Mouse (Mus musculus) erythroblast, adult 5-6 weeks (primary cell): ENCODE data around the gene Rhox4e. TPM values are rescaled to one million over a fixed set of nuclear protein-coding genes. Genes with fewer than 3 reads are reported as not detected.
"Not testable (repeated sequence)": the region's sequence is repeated elsewhere in the genome, so short reads cannot be mapped to it uniquely, and the experiment has no call there.

Source experiments
- ATAC-seq: replicated peaks from 2 replicates; pipeline ENCODE4 v1.8.0; 2016; ENCODE audit warnings: moderate number of reproducible peaks, mild to moderate bottlenecking, moderate TSS enrichment, inconsistent platforms; ENCODE audit not compliant: poor library complexity, low FRiP score, severe bottlenecking
- total RNA-seq, 2 experiments: library from RNA; stranded (forward) in 1 of 2; stranded (reverse) in 1 of 2; fragments of 150-400 nt in 1 of 2; fragments of 200-764, 138-1000 nt in 1 of 2; gene quantifications; 2 replicates each; pipeline versions ENCODE4 v1.2.3 to v1.2.4; 2015 to 2017; ENCODE audit warnings: low replicate concordance in 2 of 2

Gene Rhox4e
- not detected in 2 replicates for total RNA-seq (2015; ENCODE audit: low replicate concordance)
- not detected in 2 replicates for total RNA-seq (2017; ENCODE audit: low replicate concordance)

- ATAC-seq, result not testable (repeated sequence)
These were observed at the start of gene Rhox4e for GRCm38 (mm10) chrX:37557112-37557511. Rhox4e (plus strand) TSS chrX:37557412.

GRCm38 (mm10) chrX:37514059-37514458, 43.2 kb upstream of the Rhox4e start, which contains the start of gene Rhox4d:
Rhox4d (plus strand) TSS chrX:37514359.
- ATAC-seq, result not testable (repeated sequence)

GRCm38 (mm10) chrX:37530152-37530551, 27.1 kb upstream of the Rhox4e start, which contains the start of gene Rhox2e:
Rhox2e (plus strand) TSS chrX:37530452.
- ATAC-seq, result not testable (repeated sequence)

- not testable (repeated sequence) for ATAC-seq
These were observed 15.5 kb upstream of the Rhox4e start, which contains the start of gene Rhox3e for GRCm38 (mm10) chrX:37541719-37542118. Rhox3e (plus strand) TSS chrX:37542019.

GRCm38 (mm10) chrX:37571105-37571504, 13.9 kb downstream of the Rhox4e start, which contains the start of gene Rhox2f:
Rhox2f (plus strand) TSS chrX:37571405.
- ATAC-seq, result not testable (repeated sequence)

- not testable (repeated sequence) for ATAC-seq
These were observed 15.4 kb downstream of the Rhox4e start for GRCm38 (mm10) chrX:37572638-37573037.

- not testable (repeated sequence) for ATAC-seq
These were observed 23.5 kb downstream of the Rhox4e start, which contains the start of gene Rhox3f for GRCm38 (mm10) chrX:37580692-37581091. Rhox3f (plus strand) TSS chrX:37580992.

GRCm38 (mm10) chrX:37607604-37608003, 50.4 kb downstream of the Rhox4e start, which contains the start of gene Rhox4f:
Rhox4f (minus strand) TSS chrX:37607704.
- ATAC-seq, result not testable (repeated sequence)

Other genes starting within 250 kb of the Rhox4e start
- gene Rhox3a2, start 177.4 kb upstream of the Rhox4e start, total RNA-seq (2015; ENCODE audit: low replicate concordance), result not detected in 2 replicates
- gene Rhox3a2, start 177.4 kb upstream of the Rhox4e start, total RNA-seq (2017; ENCODE audit: low replicate concordance), result not detected in 2 replicates
- not detected in 2 replicates for gene Rhox4a2, start 166.6 kb upstream of the Rhox4e start, total RNA-seq (2015; ENCODE audit: low replicate concordance)
- gene Rhox4a2, start 166.6 kb upstream of the Rhox4e start, total RNA-seq (2017; ENCODE audit: low replicate concordance), result not detected in 2 replicates
- gene Rhox2b, start 145.3 kb upstream of the Rhox4e start, total RNA-seq (2015; ENCODE audit: low replicate concordance), result not detected in 2 replicates
- not detected in 2 replicates for gene Rhox2b, start 145.3 kb upstream of the Rhox4e start, total RNA-seq (2017; ENCODE audit: low replicate concordance)
- gene Rhox4b, start 124.9 kb upstream of the Rhox4e start, total RNA-seq (2015; ENCODE audit: low replicate concordance), result not detected in 2 replicates
- not detected in 2 replicates for gene Rhox4b, start 124.9 kb upstream of the Rhox4e start, total RNA-seq (2017; ENCODE audit: low replicate concordance)
- gene Rhox2c, start 103.7 kb upstream of the Rhox4e start, total RNA-seq (2015; ENCODE audit: low replicate concordance), result not detected in 2 replicates
- not detected in 2 replicates for gene Rhox2c, start 103.7 kb upstream of the Rhox4e start, total RNA-seq (2017; ENCODE audit: low replicate concordance)
- gene Rhox3c, start 98.8 kb upstream of the Rhox4e start, total RNA-seq (2015; ENCODE audit: low replicate concordance), result not detected in 2 replicates
- not detected in 2 replicates for gene Rhox3c, start 98.8 kb upstream of the Rhox4e start, total RNA-seq (2017; ENCODE audit: low replicate concordance)
- gene Rhox4c, start 77.1 kb upstream of the Rhox4e start, total RNA-seq (2015; ENCODE audit: low replicate concordance), result not detected in 2 replicates
- not detected in 2 replicates for gene Rhox4c, start 77.1 kb upstream of the Rhox4e start, total RNA-seq (2017; ENCODE audit: low replicate concordance)
- not detected in 2 replicates for gene Rhox2d, start 64.0 kb upstream of the Rhox4e start, total RNA-seq (2015; ENCODE audit: low replicate concordance)
- gene Rhox2d, start 64.0 kb upstream of the Rhox4e start, total RNA-seq (2017; ENCODE audit: low replicate concordance), result not detected in 2 replicates
- gene Rhox4d, start 43.1 kb upstream of the Rhox4e start, total RNA-seq (2015; ENCODE audit: low replicate concordance), result not detected in 2 replicates
- gene Rhox4d, start 43.1 kb upstream of the Rhox4e start, total RNA-seq (2017; ENCODE audit: low replicate concordance), result not detected in 2 replicates
- not detected in 2 replicates for gene Rhox2e, start 27.0 kb upstream of the Rhox4e start, total RNA-seq (2015; ENCODE audit: low replicate concordance)
- not detected in 2 replicates for gene Rhox2e, start 27.0 kb upstream of the Rhox4e start, total RNA-seq (2017; ENCODE audit: low replicate concordance)
- gene Rhox3e, start 15.4 kb upstream of the Rhox4e start, total RNA-seq (2015; ENCODE audit: low replicate concordance), result not detected in 2 replicates
- gene Rhox3e, start 15.4 kb upstream of the Rhox4e start, total RNA-seq (2017; ENCODE audit: low replicate concordance), result not detected in 2 replicates
- not detected in 2 replicates for gene Rhox2f, start 14.0 kb downstream of the Rhox4e start, total RNA-seq (2015; ENCODE audit: low replicate concordance)
- not detected in 2 replicates for gene Rhox2f, start 14.0 kb downstream of the Rhox4e start, total RNA-seq (2017; ENCODE audit: low replicate concordance)
- gene Rhox3f, start 23.6 kb downstream of the Rhox4e start, total RNA-seq (2015; ENCODE audit: low replicate concordance), result not detected in 2 replicates
- not detected in 2 replicates for gene Rhox3f, start 23.6 kb downstream of the Rhox4e start, total RNA-seq (2017; ENCODE audit: low replicate concordance)
- gene Rhox4f, start 50.3 kb downstream of the Rhox4e start, total RNA-seq (2015; ENCODE audit: low replicate concordance), result not detected in 2 replicates
- gene Rhox4f, start 50.3 kb downstream of the Rhox4e start, total RNA-seq (2017; ENCODE audit: low replicate concordance), result not detected in 2 replicates
- gene Rhox3g, start 71.2 kb downstream of the Rhox4e start, total RNA-seq (2015; ENCODE audit: low replicate concordance), result not detected in 2 replicates
- gene Rhox3g, start 71.2 kb downstream of the Rhox4e start, total RNA-seq (2017; ENCODE audit: low replicate concordance), result not detected in 2 replicates
- not detected in 2 replicates for gene Rhox2g, start 86.1 kb downstream of the Rhox4e start, total RNA-seq (2015; ENCODE audit: low replicate concordance)
- not detected in 2 replicates for gene Rhox2g, start 86.1 kb downstream of the Rhox4e start, total RNA-seq (2017; ENCODE audit: low replicate concordance)
- not detected in 2 replicates for gene Rhox4g, start 93.9 kb downstream of the Rhox4e start, total RNA-seq (2015; ENCODE audit: low replicate concordance)
- gene Rhox4g, start 93.9 kb downstream of the Rhox4e start, total RNA-seq (2017; ENCODE audit: low replicate concordance), result not detected in 2 replicates
- not detected in 2 replicates for gene Rhox3h, start 111.4 kb downstream of the Rhox4e start, total RNA-seq (2015; ENCODE audit: low replicate concordance)
- gene Rhox3h, start 111.4 kb downstream of the Rhox4e start, total RNA-seq (2017; ENCODE audit: low replicate concordance), result not detected in 2 replicates
- not detected in 2 replicates for gene Rhox2h, start 115.9 kb downstream of the Rhox4e start, total RNA-seq (2015; ENCODE audit: low replicate concordance)
- not detected in 2 replicates for gene Rhox2h, start 115.9 kb downstream of the Rhox4e start, total RNA-seq (2017; ENCODE audit: low replicate concordance)
- not detected in 2 replicates for gene Rhox5, start 247.4 kb downstream of the Rhox4e start, total RNA-seq (2015; ENCODE audit: low replicate concordance)
- not detected in 2 replicates for gene Rhox5, start 247.4 kb downstream of the Rhox4e start, total RNA-seq (2017; ENCODE audit: low replicate concordance)